ENCODE assay signal across 9 mouse cellular contexts in genomic region chr7:27402675-27403074, GRCm38 (mm10). TPM values are rescaled to one million over a fixed set of nuclear protein-coding genes. Genes with fewer than 3 reads are reported as not detected.
A peak's percentile ranks its signal among the peaks of the same experiment; 100 is the strongest.
DNase-seq lines count a peak whose midpoint lies in the region; ATAC-seq and TF ChIP-seq lines count a peak whose summit lies in the region.
"Had no signal": no experiment of that assay in that cellular context is flagged by ENCODE, and none has a peak within 500 bp of the region (broad histone marks: within the 10 kb centered on the region; RNA-seq: fewer than 3 reads in every experiment).

No protein-coding gene starts in this region.

- H3K36me3 ChIP-seq in midbrain, embryonic 11.5 days (ENCODE audit: control insufficient read depth, insufficient read depth, low read length): no peaks in the 10 kb centered on the region
- no peaks in the 10 kb centered on the region for H3K36me3 ChIP-seq in midbrain, embryonic 15.5 days (replicated peaks)
- peaks cover 20% of the 10 kb centered on the region for H3K36me3 ChIP-seq in forebrain, postnatal 0 days (ENCODE audit: insufficient read depth)

- no peak overlapping the region for H3K27ac ChIP-seq in midbrain, embryonic 11.5 days (ENCODE audit: low read depth, low read length)
- H3K27ac ChIP-seq in midbrain, embryonic 15.5 days: no peak overlapping the region
- H3K27ac ChIP-seq in forebrain, postnatal 0 days (ENCODE audit: low read depth, low read length): no peak overlapping the region

- TF ChIP-seq CTCF in forebrain, postnatal 0 days (IDR thresholded peaks at IDR 0.05; ENCODE audit: low read depth): peak; percentile 77

- H3K9ac ChIP-seq in midbrain, embryonic 11.5 days (ENCODE audit: low read length): no peak overlapping the region
- no peak overlapping the region for H3K9ac ChIP-seq in midbrain, embryonic 15.5 days
- H3K9ac ChIP-seq in forebrain, postnatal 0 days: no peak overlapping the region

- WGBS in midbrain, embryonic 11.5 days: 13% methylated on average over 16 of the region's 16 CpGs
- WGBS in midbrain, embryonic 15.5 days: 11% methylated on average over 16 of the region's 16 CpGs
- WGBS in forebrain, postnatal 0 days: 9% methylated on average over 16 of the region's 16 CpGs

- DNase-seq in midbrain, embryonic 11.5 days (ENCODE audit: low spot score, missing footprints): peak; percentile 93
- DNase-seq in c-Kit-positive CD71-negative TER-119-negative erythroid progenitor cells, embryonic 14.5 days (ENCODE audit: low read depth): peak; percentile 57
- peak; percentile 75 for DNase-seq in forebrain, postnatal 0 days
- DNase-seq in kidney, postnatal 4 days: peak; percentile 81 to 83
- DNase-seq in lung, postnatal 10 days: peak; percentile 71
- DNase-seq in right cerebral cortex, postnatal 25 days: peak; percentile 65
- DNase-seq in adipocyte (ENCODE audit: low spot score): no peak

- no peaks in the 10 kb centered on the region; the same call in 1 of the 2 replicates for H3K9me3 ChIP-seq in midbrain, embryonic 11.5 days (ENCODE audit: control insufficient read depth, low read length)
- H3K9me3 ChIP-seq in midbrain, embryonic 15.5 days: no peaks in the 10 kb centered on the region
- no peaks in the 10 kb centered on the region for H3K9me3 ChIP-seq in forebrain, postnatal 0 days (ENCODE audit: low read length)

- H3K4me1 ChIP-seq in midbrain, embryonic 11.5 days (ENCODE audit: control insufficient read depth, insufficient read depth, low read length): no peaks in the 10 kb centered on the region
- H3K4me1 ChIP-seq in midbrain, embryonic 15.5 days: peaks cover 3% of the 10 kb centered on the region; the same call in 1 of the 2 replicates
- H3K4me1 ChIP-seq in forebrain, postnatal 0 days (ENCODE audit: insufficient read depth): no peaks in the 10 kb centered on the region

- no peak overlapping the region for H3K4me3 ChIP-seq in midbrain, embryonic 11.5 days (ENCODE audit: low read depth, low read length)
- H3K4me3 ChIP-seq in midbrain, embryonic 15.5 days: no peak overlapping the region
- H3K4me3 ChIP-seq in forebrain, postnatal 0 days (ENCODE audit: low read depth, low read length): no peak overlapping the region

- ATAC-seq in midbrain, embryonic 11.5 days (ENCODE audit: low FRiP score): peak; percentile 57; the same call in 1 of the 2 replicates
- no peak for ATAC-seq in midbrain, embryonic 15.5 days (replicated peaks)
- ATAC-seq in forebrain, postnatal 0 days: peak; percentile 62

- H3K4me2 ChIP-seq in midbrain, embryonic 11.5 days: no peak overlapping the region
- H3K4me2 ChIP-seq in midbrain, embryonic 15.5 days: no peak overlapping the region
- no peak overlapping the region for H3K4me2 ChIP-seq in forebrain, postnatal 0 days (ENCODE audit: low read depth)

- H3K27me3 ChIP-seq in midbrain, embryonic 11.5 days (ENCODE audit: control insufficient read depth, insufficient read depth, low read length): peaks cover 54% of the 10 kb centered on the region
- peaks cover 86% of the 10 kb centered on the region for H3K27me3 ChIP-seq in midbrain, embryonic 15.5 days (replicated peaks)
- peaks cover 52% of the 10 kb centered on the region for H3K27me3 ChIP-seq in forebrain, postnatal 0 days (ENCODE audit: insufficient read depth, low read length)

RNA-seq across cellular contexts. Expression of gene Sptbn4, which starts 44.8 kb away (rescaled TPM):
- 0.08 and 0.31 TPM in 2 replicates for polyA plus RNA-seq in midbrain, embryonic 11.5 days (2014; fragmentation: Nextera tagmentation; extraction: Ambion mirVana)
- polyA plus RNA-seq in midbrain, embryonic 15.5 days (2015; fragmentation: Nextera tagmentation; extraction: Ambion mirVana): 4.0 and 4.4 TPM in 2 replicates
- total RNA-seq in forebrain, postnatal 0 days (2014; rRNA removed): 18.8 and 22.3 TPM in 2 replicates
- 2.5 and 3.8 TPM in 2 replicates for polyA plus RNA-seq in forebrain, postnatal 0 days (2015; fragmentation: Nextera tagmentation; extraction: Ambion mirVana)
- total RNA-seq: gastrocnemius, adult 8-10 months had no signal

RNA-seq across cellular contexts. Expression of gene Blvrb, which starts 45.1 kb away (rescaled TPM):
- 33.1 and 39.5 TPM in 2 replicates for polyA plus RNA-seq in midbrain, embryonic 11.5 days (2014; fragmentation: Nextera tagmentation; extraction: Ambion mirVana)
- polyA plus RNA-seq in midbrain, embryonic 15.5 days (2015; fragmentation: Nextera tagmentation; extraction: Ambion mirVana): 17.9 and 19.5 TPM in 2 replicates
- 11.6 and 14.3 TPM in 2 replicates for total RNA-seq in forebrain, postnatal 0 days (2014; rRNA removed)
- 16.3 and 18.9 TPM in 2 replicates for polyA plus RNA-seq in forebrain, postnatal 0 days (2015; fragmentation: Nextera tagmentation; extraction: Ambion mirVana)

RNA-seq across cellular contexts. Expression of gene Gm20479, which starts 45.5 kb away (rescaled TPM):
- polyA plus RNA-seq in midbrain, embryonic 11.5 days (2014; fragmentation: Nextera tagmentation; extraction: Ambion mirVana): not detected in 2 replicates
- polyA plus RNA-seq in midbrain, embryonic 15.5 days (2015; fragmentation: Nextera tagmentation; extraction: Ambion mirVana): not detected in 2 replicates
- total RNA-seq in forebrain, postnatal 0 days (2014; rRNA removed): not detected in 2 replicates
- polyA plus RNA-seq in forebrain, postnatal 0 days (2015; fragmentation: Nextera tagmentation; extraction: Ambion mirVana): not detected in 2 replicates

RNA-seq across cellular contexts. Expression of gene Shkbp1, which starts 46.9 kb away (rescaled TPM):
- polyA plus RNA-seq in midbrain, embryonic 11.5 days (2014; fragmentation: Nextera tagmentation; extraction: Ambion mirVana): 45.9 and 50.7 TPM in 2 replicates
- 63.9 and 64.7 TPM in 2 replicates for polyA plus RNA-seq in midbrain, embryonic 15.5 days (2015; fragmentation: Nextera tagmentation; extraction: Ambion mirVana)
- 30.2 and 35.6 TPM in 2 replicates for total RNA-seq in forebrain, postnatal 0 days (2014; rRNA removed)
- polyA plus RNA-seq in forebrain, postnatal 0 days (2015; fragmentation: Nextera tagmentation; extraction: Ambion mirVana): 31.8 and 33.1 TPM in 2 replicates
